Mouse (Mus musculus) MEL (cell line): ENCODE measurements at regions not wholly inside any gene's neighbourhood (a gene's known extent, or its start where the extent isn't known, plus 50 kb on each side); places are given as distances from the start of the nearest gene placed in this dataset.

Experiments used
- CTCF ChIP-seq, 3 experiments: IDR thresholded peaks in 2 of 3; conservative IDR thresholded peaks in 1 of 3; 2 replicates each; pipeline ENCODE4 v1.5.1; 2011 to 2012; ENCODE audit warnings: low read length in 3 of 3, low read depth in 2 of 3, mild to moderate bottlenecking in 2 of 3, improper control_type of control experiment in 1 of 3, inconsistent platforms in 1 of 3, mixed read lengths in 1 of 3, moderate library complexity in 1 of 3; ENCODE audit not compliant: control insufficient read depth in 1 of 3, insufficient read depth in 1 of 3, poor library complexity in 1 of 3, severe bottlenecking in 1 of 3
- HCFC1 ChIP-seq: IDR thresholded peaks from 2 replicates; pipeline ENCODE4 v1.6.1; 2012; ENCODE audit warnings: low read depth, mild to moderate bottlenecking, inconsistent platforms, low read length, improper control_type of control experiment, moderate library complexity
- MAX ChIP-seq: IDR thresholded peaks from 2 replicates; pipeline ENCODE4 v1.6.1; 2011; ENCODE audit warnings: low read length, improper control_type of control experiment
- NRF1 ChIP-seq: IDR thresholded peaks from 2 replicates; pipeline ENCODE4 v1.6.1; 2014; ENCODE audit warnings: low read depth, mild to moderate bottlenecking, inconsistent platforms, low read length, improper control_type of control experiment, moderate library complexity; ENCODE audit not compliant: poor library complexity, insufficient read depth, severe bottlenecking
- POLR2A ChIP-seq, 2 experiments: IDR thresholded peaks; 2 replicates each; pipeline ENCODE4 v1.6.1; 2011 to 2012; ENCODE audit warnings: low read length in 2 of 2, mild to moderate bottlenecking in 2 of 2, control low read depth in 1 of 2, improper control_type of control experiment in 1 of 2, low read depth in 1 of 2, moderate library complexity in 1 of 2; ENCODE audit not compliant: control insufficient read depth in 1 of 2, insufficient read depth in 1 of 2, poor library complexity in 1 of 2
- POLR2AphosphoS2 ChIP-seq: IDR thresholded peaks from 2 replicates; pipeline ENCODE4 v1.6.1; 2011; ENCODE audit warnings: low read length, improper control_type of control experiment
- TCF12 ChIP-seq: IDR thresholded peaks from 2 replicates; pipeline ENCODE4 v1.6.1; 2014; ENCODE audit warnings: low read depth, mild to moderate bottlenecking, inconsistent platforms, low read length, improper control_type of control experiment, moderate library complexity
- ZC3H11A ChIP-seq: IDR thresholded peaks from 2 replicates; pipeline ENCODE4 v1.6.1; 2012; ENCODE audit warnings: low read depth, mild to moderate bottlenecking, inconsistent platforms, low read length, improper control_type of control experiment
- ZKSCAN1 ChIP-seq: IDR thresholded peaks from 2 replicates; pipeline ENCODE4 v1.6.1; 2012; ENCODE audit warnings: low read depth, mild to moderate bottlenecking, inconsistent platforms, low read length, improper control_type of control experiment, moderate library complexity
- ZMIZ1 ChIP-seq: IDR thresholded peaks from 2 replicates; pipeline ENCODE4 v1.6.1; 2012; ENCODE audit warnings: low read depth, mild to moderate bottlenecking, inconsistent platforms, low read length, improper control_type of control experiment, moderate library complexity

DNA sequence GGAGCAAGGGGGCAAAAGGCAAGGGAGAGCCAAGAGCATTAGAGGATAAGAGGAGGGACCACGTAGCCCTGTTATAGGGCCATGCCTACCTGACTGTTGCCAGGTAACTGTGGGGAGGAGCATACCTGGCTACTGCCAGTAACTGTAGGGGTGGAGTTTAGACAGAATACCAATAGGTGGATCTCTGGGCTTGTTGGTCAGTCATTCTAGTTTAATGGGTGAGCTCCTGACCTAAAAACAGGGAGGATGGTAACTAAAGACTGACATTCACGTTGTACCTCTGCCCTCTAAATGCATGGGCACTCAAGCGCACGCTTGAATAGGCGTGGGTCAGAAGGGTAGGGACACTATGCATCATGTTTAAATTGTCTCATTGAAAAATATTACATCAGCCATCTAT, 165.8 kb upstream of the Plekha5 start:
- TF ChIP-seq POLR2A (IDR thresholded peaks at IDR 0.05; ENCODE audit: control insufficient read depth in 1 of 2, insufficient read depth in 1 of 2, low read depth in 1 of 2, low read length in 2 of 2, poor library complexity in 1 of 2) (no peak), CTCF (IDR thresholded peaks at IDR 0.05 in 2 of 3, conservative IDR thresholded peaks at IDR 0.05 in 1 of 3; ENCODE audit: control insufficient read depth in 1 of 3, insufficient read depth in 1 of 3, low read depth in 2 of 3, low read length in 3 of 3, poor library complexity in 1 of 3, severe bottlenecking in 1 of 3) (no peak), MAX (no peak), NRF1 (no peak), ZMIZ1 (no peak), TCF12 (no peak), POLR2AphosphoS2 (no peak), HCFC1 (no peak), ZC3H11A (no peak), ZKSCAN1 (no peak)
